Mouse (Mus musculus): ENCODE data around the gene Dhx57.
"Not testable (repeated sequence)": the region's sequence is repeated elsewhere in the genome, so short reads cannot be mapped to it uniquely, and the experiment has no call there.

Gene Dhx57

GRCm38 (mm10) chr17:80290074-80290657 lies at the start of gene Dhx57, which contains the start of gene Morn2:
Dhx57 (minus strand) TSS chr17:80290476.
Morn2 (plus strand) TSS chr17:80290203.
- DNase-seq (ENCODE audit: low spot score in 2 of 2): peak; percentile 89 to 94

GRCm38 (mm10) chr17:80332386-80332785 lies 42.1 kb upstream of the Dhx57 start:
- DNase-seq (ENCODE audit: low spot score in 2 of 2): no peak

GRCm38 (mm10) chr17:80326431-80326830 lies 36.2 kb upstream of the Dhx57 start:
- DNase-seq (ENCODE audit: low spot score in 2 of 2): no peak

GRCm38 (mm10) chr17:80325456-80325855 lies 35.2 kb upstream of the Dhx57 start:
- DNase-seq (ENCODE audit: low spot score in 2 of 2): no peak

- DNase-seq (ENCODE audit: low spot score in 2 of 2): no peak
Observed at GRCm38 (mm10) chr17:80324521-80324920, 34.2 kb upstream of the Dhx57 start.

GRCm38 (mm10) chr17:80323658-80324057 lies 33.4 kb upstream of the Dhx57 start:
- DNase-seq (ENCODE audit: low spot score in 2 of 2): peak; percentile 28 to 43

GRCm38 (mm10) chr17:80323015-80323414 lies 32.7 kb upstream of the Dhx57 start:
- no peak for DNase-seq (ENCODE audit: low spot score in 2 of 2)

- no peak for DNase-seq (ENCODE audit: low spot score in 2 of 2)
Observed at GRCm38 (mm10) chr17:80322228-80322627, 32.0 kb upstream of the Dhx57 start.

- DNase-seq (ENCODE audit: low spot score in 2 of 2): no peak
Observed at GRCm38 (mm10) chr17:80312405-80312804, 22.1 kb upstream of the Dhx57 start.

- DNase-seq (ENCODE audit: low spot score in 2 of 2): no peak
Observed at GRCm38 (mm10) chr17:80311761-80312160, 21.5 kb upstream of the Dhx57 start.

GRCm38 (mm10) chr17:80307251-80307650 lies 17.0 kb upstream of the Dhx57 start, which contains the start of gene Arhgef33:
Arhgef33 (plus strand) TSS chr17:80307407.
- no peak for DNase-seq (ENCODE audit: low spot score in 2 of 2)

GRCm38 (mm10) chr17:80298844-80299243 lies 8.6 kb upstream of the Dhx57 start:
- DNase-seq (ENCODE audit: low spot score in 2 of 2): no peak

GRCm38 (mm10) chr17:80295258-80295657 lies 5.0 kb upstream of the Dhx57 start:
- no peak for DNase-seq (ENCODE audit: low spot score in 2 of 2)

- peak in 1 of 2 experiments; percentile 30 for DNase-seq (ENCODE audit: low spot score in 2 of 2)
Observed at GRCm38 (mm10) chr17:80291148-80291547, 872 bp upstream of the Dhx57 start.

GRCm38 (mm10) chr17:80289280-80290073 lies 799 bp downstream of the Dhx57 start:
- no peak for DNase-seq (ENCODE audit: low spot score in 2 of 2)

GRCm38 (mm10) chr17:80288012-80288411 lies 2.3 kb downstream of the Dhx57 start:
- DNase-seq (ENCODE audit: low spot score in 2 of 2): no peak

- DNase-seq (ENCODE audit: low spot score in 2 of 2): no peak
Observed at GRCm38 (mm10) chr17:80284446-80284845, 5.8 kb downstream of the Dhx57 start.

GRCm38 (mm10) chr17:80279340-80280070 lies 10.8 kb downstream of the Dhx57 start:
- DNase-seq (ENCODE audit: low spot score in 2 of 2): no peak

- DNase-seq (ENCODE audit: low spot score in 2 of 2): no peak
Observed at GRCm38 (mm10) chr17:80278255-80278654, 12.0 kb downstream of the Dhx57 start.

GRCm38 (mm10) chr17:80270622-80271021 lies 19.7 kb downstream of the Dhx57 start:
- DNase-seq (ENCODE audit: low spot score in 2 of 2): not testable (repeated sequence)

GRCm38 (mm10) chr17:80268151-80268550 lies 22.1 kb downstream of the Dhx57 start:
- DNase-seq (ENCODE audit: low spot score in 2 of 2): no peak

GRCm38 (mm10) chr17:80267065-80267464 lies 23.2 kb downstream of the Dhx57 start:
- DNase-seq (ENCODE audit: low spot score in 2 of 2): no peak
